Mouse (Mus musculus) lung, embryonic 16.5 days (tissue): ENCODE results near the gene Dmbx1. TPM values are rescaled to one million over a fixed set of nuclear protein-coding genes. Genes with fewer than 3 reads are reported as not detected.

Experiments
- ATAC-seq: fragments of 200-750 bp; cut with Nextera tagmentation; 2 replicates; pipeline ENCODE4 v1.8.0; 2017; ENCODE audit warnings: low read depth, mild to moderate bottlenecking, moderate library complexity
- H3K27ac ChIP-seq: fragments of 300-500 bp; sonication (generic); 2 replicates; pipeline ENCODE4 v1.5.1; 2014; ENCODE audit warnings: mild to moderate bottlenecking, control low read depth, low read length
- H3K27me3 ChIP-seq: fragments of 300-500 bp; sonication (generic); 2 replicates; pipeline ENCODE4 v1.6.1; 2014; ENCODE audit warnings: low read depth, low read length, mixed read lengths; ENCODE audit not compliant: control insufficient read depth, insufficient read depth
- H3K36me3 ChIP-seq: fragments of 300-500 bp; sonication (generic); 2 replicates; pipeline ENCODE4 v1.6.1; 2014; ENCODE audit warnings: low read length; ENCODE audit not compliant: control insufficient read depth, insufficient read depth
- H3K4me1 ChIP-seq: fragments of 300-500 bp; sonication (generic); replicated peaks from 2 replicates; pipeline ENCODE4 v1.6.1; 2014; ENCODE audit warnings: low read length, mixed read lengths; ENCODE audit not compliant: control insufficient read depth, insufficient read depth
- H3K4me2 ChIP-seq: fragments of 300-500 bp; sonication (generic); 2 replicates; pipeline ENCODE4 v1.6.1; 2014; ENCODE audit warnings: low read depth, low read length, control low read depth
- H3K4me3 ChIP-seq: fragments of 300-500 bp; sonication (generic); 2 replicates; pipeline ENCODE4 v1.5.1; 2014; ENCODE audit warnings: mild to moderate bottlenecking, low read length, control low read depth
- H3K9ac ChIP-seq: fragments of 300-500 bp; sonication (generic); 2 replicates; pipeline ENCODE4 v1.6.1; 2014; ENCODE audit warnings: low read length, control low read depth
- H3K9me3 ChIP-seq: fragments of 300-500 bp; sonication (generic); 2 replicates; pipeline ENCODE4 v1.6.1; 2016; ENCODE audit warnings: low read length; ENCODE audit not compliant: control insufficient read depth
- WGBS: fragments of 180-500 bp; shearing (Covaris S2); extraction: QIAGEN DNeasy Blood & Tissue Kit; methylation state at CpG from one replicate; pipeline ENCODE4 v1.1.7; 2014; 5-methylcytosine and 5-hydroxymethylcytosine counted together
- polyA plus RNA-seq: library from polyadenylated mRNA; unstranded; fragments of >200 nt; fragmentation: Nextera tagmentation; extraction: Ambion mirVana; gene quantifications from 2 replicates; pipeline ENCODE4 v1.2.1, GENCODE M21; 2015

Dmbx1 gene
- polyA plus RNA-seq, 1 experiment from 2014 or later = 0.08 TPM

DNA sequence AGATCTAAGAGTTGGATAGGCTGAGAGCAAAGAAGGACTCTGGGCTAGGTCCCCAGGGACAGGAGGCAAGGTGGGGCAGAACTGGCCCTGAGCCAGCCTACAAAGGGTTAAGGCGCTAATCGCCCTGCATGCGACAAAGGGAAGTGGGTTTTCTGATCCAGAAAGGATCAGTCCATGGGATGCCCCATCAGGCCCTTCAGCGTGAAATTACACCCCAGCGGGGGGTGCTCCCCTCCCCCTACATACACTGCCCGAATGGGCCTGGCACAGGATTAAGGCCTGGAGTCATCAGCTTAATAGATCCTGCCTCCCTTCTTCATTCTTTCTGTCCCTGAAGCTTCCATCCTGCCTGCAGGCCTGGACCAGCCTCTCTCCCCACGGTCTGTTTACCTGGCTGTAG, 34.0 kb downstream of the Dmbx1 start:
- no peak overlapping the region for H3K27ac ChIP-seq
- no peaks in the 10 kb centered on the region for H3K9me3 ChIP-seq
- no peak overlapping the region for H3K9ac ChIP-seq
- no peaks in the 10 kb centered on the region for H3K4me1 ChIP-seq
- no peak for ATAC-seq
- H3K4me3 ChIP-seq = no peak overlapping the region
- 23% methylated on average over 7 of the region's 7 CpGs for WGBS
- H3K36me3 ChIP-seq = no peaks in the 10 kb centered on the region
- peaks cover 14% of the 10 kb centered on the region for H3K27me3 ChIP-seq
- H3K4me2 ChIP-seq = no peak overlapping the region

DNA sequence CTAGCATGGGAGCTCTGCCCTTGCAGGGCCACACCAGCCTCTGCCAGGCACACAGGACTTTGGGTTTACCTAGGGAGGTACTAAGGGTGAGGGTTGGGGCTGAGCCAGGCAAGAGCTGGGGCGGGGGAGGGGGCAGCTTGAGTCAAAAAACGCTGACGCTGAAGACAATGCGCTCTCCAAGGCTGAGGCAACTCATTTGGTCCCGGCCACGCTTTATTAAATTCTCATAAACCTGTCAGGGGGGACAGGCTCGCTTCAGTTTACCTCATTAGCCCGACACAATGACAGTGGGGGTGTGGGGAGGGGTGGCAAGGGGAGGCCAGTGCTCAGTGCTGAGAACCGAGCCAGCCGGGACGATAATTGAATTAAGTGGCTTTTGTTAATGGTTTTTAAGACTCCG, 35.4 kb downstream of the Dmbx1 start:
- Histone ChIP-seq H3K27me3 (peaks cover 22% of the 10 kb centered on the region), H3K4me2 (no peak overlapping the region), H3K36me3 (no peaks in the 10 kb centered on the region), H3K4me1 (no peaks in the 10 kb centered on the region), H3K9me3 (no peaks in the 10 kb centered on the region), H3K4me3 (no peak overlapping the region), H3K27ac (no peak overlapping the region), H3K9ac (no peak overlapping the region)
- ATAC-seq = no peak
- 16% methylated on average over 12 of the region's 12 CpGs for WGBS

DNA sequence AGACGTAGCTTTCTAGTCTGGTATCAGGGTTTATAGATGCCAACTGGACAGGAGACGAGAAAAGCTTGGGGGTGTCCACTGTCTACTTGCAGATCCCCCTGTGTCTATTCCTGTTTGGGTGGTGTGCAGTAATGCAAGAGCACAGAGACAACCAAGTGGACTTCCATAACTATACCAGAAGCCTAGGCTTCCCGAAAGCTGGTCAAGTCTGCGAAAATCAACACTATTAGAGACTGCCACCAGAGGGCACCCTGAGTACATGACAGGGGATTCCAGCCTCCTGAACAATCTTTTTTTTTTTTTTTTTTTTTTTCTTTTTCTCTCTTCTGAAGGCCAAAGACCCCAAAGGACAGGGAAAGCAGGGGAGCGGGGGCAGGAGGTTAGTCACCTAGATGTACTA, 36.9 kb downstream of the Dmbx1 start:
- H3K36me3 ChIP-seq = no peaks in the 10 kb centered on the region
- H3K4me2 ChIP-seq = no peak overlapping the region
- WGBS = 16% methylated on average over 5 of the region's 5 CpGs
- no peak overlapping the region for H3K9ac ChIP-seq
- no peak overlapping the region for H3K27ac ChIP-seq
- H3K27me3 ChIP-seq = peaks cover 37% of the 10 kb centered on the region
- ATAC-seq = no peak; the same call in 1 of the 2 replicates
- H3K4me1 ChIP-seq = no peaks in the 10 kb centered on the region
- no peaks in the 10 kb centered on the region for H3K9me3 ChIP-seq
- no peak overlapping the region for H3K4me3 ChIP-seq

DNA sequence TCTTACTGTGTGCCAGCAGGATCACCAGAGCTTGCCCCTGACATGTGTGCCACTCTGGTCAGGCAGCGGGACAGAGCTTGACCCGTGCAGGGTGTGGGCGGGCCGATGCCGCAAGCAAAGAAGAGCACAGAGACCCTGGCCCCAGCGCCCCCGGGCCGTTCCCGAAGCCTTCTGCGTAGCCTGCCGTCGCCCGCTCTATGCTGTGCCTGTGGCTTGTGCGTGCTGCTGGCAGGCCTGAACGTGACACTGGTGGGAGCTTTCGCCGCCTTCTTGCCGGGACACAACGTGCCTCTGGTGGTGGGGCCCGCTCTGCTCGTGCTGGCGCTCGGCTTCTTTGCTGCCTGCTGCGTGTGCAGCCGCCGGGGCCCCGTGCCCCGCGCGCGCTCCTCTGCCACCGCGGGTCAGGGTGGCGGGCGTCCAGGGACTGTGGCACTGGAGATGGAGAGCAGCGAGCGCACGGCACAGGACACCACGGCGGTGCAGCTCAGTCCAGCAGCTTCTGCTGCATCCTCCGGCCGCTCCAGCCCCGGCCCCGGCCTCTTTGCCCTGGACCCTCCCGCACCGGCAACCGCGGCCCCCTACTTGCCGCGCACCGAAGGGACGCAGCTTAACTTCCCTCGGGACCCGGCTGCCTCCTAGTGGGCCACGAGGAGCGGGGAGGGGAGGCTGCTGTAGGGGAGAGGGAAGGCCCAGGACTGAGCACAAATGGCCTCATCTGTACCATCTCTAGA, 41.7 kb downstream of the Dmbx1 start:
- Histone ChIP-seq H3K27ac (no peak overlapping the region), H3K4me3 (peak overlapping the region; percentile 39), H3K36me3 (no peaks in the 10 kb centered on the region), H3K27me3 (peaks cover 48% of the 10 kb centered on the region), H3K9me3 (no peaks in the 10 kb centered on the region), H3K4me1 (no peaks in the 10 kb centered on the region), H3K9ac (0 out of 2 replicates have a peak overlapping the region, but pooled peaks have one; percentile 17), H3K4me2 (peak overlapping the region; percentile 63)
- WGBS = 2% methylated on average over 51 of the region's 56 CpGs
- peak; percentile 52 for ATAC-seq

DNA sequence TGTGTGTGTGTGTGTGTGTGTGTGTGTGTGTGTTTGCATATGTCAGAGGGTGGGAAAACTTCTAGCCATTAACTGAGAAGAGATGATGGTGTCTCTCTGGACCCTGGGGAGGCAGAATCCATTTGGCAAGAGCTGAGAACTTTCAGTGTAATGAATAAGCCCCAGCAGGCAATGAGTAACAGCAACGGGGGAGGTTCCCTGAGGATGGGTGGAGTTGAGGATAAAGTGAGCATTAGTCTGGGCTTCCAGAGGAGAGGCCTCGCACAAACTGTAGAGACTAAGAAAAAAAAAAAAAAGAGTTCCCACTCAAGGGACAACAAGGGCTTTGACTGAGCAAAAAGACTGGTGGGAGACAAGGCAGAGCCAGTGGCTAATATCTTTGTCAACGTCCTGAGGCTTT, 45.4 kb downstream of the Dmbx1 start:
- 15% methylated on average over 3 of the region's 3 CpGs for WGBS
- H3K9ac ChIP-seq = no peak overlapping the region
- H3K27ac ChIP-seq = no peak overlapping the region
- H3K4me1 ChIP-seq = no peaks in the 10 kb centered on the region
- ATAC-seq = no peak
- peaks cover 53% of the 10 kb centered on the region for H3K27me3 ChIP-seq
- no peaks in the 10 kb centered on the region for H3K36me3 ChIP-seq
- H3K4me2 ChIP-seq = no peak overlapping the region
- H3K4me3 ChIP-seq = no peak overlapping the region
- H3K9me3 ChIP-seq = no peaks in the 10 kb centered on the region

DNA sequence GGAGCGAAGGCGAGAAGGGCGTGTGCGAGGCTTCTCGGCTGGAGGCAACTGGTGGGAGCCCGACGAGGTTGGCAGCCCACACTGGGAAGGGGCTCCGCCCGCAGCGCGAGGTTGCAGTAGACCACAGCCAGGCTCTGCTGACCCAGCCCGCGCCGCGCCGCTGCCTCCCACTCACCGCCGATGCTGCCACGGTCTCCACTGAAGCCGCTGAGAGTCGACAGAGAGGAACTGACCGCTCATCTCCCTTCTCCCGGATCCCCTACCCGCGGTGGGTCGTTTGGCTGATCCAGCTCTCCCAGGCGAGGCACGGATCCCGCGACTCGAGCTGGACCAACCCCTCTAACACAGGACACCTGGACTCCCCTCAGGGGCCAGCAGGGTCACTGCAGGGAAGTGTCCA, 49.2 kb downstream of the Dmbx1 start, which contains the start of gene 6430628N08Rik:
Gene 6430628N08Rik (plus strand): TSS at position 113 of the 400 bp plus-strand sequence.
- no peak within 1 kb of the TSS for H3K9ac ChIP-seq
- H3K27ac ChIP-seq = no peak within 1 kb of the TSS
- peak within 1 kb of the TSS; percentile 23 for H3K4me3 ChIP-seq
- 2% methylated on average over 31 of the region's 31 CpGs for WGBS
- no peaks in the 10 kb centered on the region for H3K4me1 ChIP-seq
- H3K4me2 ChIP-seq = peak within 1 kb of the TSS; percentile 48
- no peak for ATAC-seq
- H3K36me3 ChIP-seq = no peaks in the 10 kb centered on the region
- no peaks in the 10 kb centered on the region for H3K9me3 ChIP-seq
- H3K27me3 ChIP-seq = peaks cover 20% of the 10 kb centered on the region

DNA sequence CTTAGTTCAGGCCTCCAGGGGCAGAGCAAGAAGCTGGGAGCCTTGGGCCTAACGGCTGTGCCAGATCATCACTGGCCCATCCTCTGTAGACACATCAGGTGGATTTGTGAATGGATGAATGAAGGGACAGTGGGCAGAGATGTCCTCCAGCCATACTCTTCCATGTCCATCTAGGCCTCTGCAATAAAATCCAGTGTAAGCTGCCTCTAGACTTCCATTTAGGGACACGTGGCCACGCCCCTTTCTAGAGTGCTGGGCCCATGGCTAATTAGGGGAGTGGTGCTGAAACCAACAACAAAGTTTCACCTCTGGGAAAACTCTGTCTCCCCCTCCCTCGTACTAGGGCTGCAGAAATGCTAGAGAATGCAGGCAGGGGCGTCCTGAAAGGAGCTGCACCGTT, 49.7 kb downstream of the Dmbx1 start:
- H3K27me3 ChIP-seq = peaks cover 20% of the 10 kb centered on the region
- no peaks in the 10 kb centered on the region for H3K9me3 ChIP-seq
- H3K27ac ChIP-seq = no peak overlapping the region
- peak overlapping the region; percentile 23 for H3K4me3 ChIP-seq
- ATAC-seq = peak; percentile 28; the same call in 1 of the 2 replicates
- peak overlapping the region; percentile 48 for H3K4me2 ChIP-seq
- no peaks in the 10 kb centered on the region for H3K36me3 ChIP-seq
- no peaks in the 10 kb centered on the region for H3K4me1 ChIP-seq
- WGBS = 12% methylated on average over 6 of the region's 6 CpGs
- H3K9ac ChIP-seq = no peak overlapping the region

DNA sequence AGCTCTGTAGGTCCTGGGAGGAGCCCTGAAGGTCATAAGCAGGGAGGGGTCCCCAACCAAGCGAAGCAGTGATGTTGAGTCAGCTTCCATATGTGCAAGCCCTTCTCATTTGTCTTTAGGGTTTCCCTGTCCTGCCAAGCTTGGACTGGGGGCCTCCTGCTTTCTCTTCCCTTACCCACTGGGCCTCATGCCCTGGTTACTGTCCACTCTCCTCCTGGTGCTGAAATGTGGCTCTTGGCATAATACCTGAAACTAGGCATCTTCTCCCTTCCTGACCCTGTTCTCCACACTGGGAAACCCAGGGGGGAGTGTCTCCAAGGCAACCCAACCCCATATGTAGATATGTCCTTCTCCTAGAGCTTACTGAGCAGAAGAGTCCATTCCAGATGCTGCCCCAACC, 52.9 kb downstream of the Dmbx1 start:
- 67% methylated on average over 1 of the region's 1 CpGs for WGBS
- Histone ChIP-seq H3K36me3 (no peaks in the 10 kb centered on the region), H3K4me2 (no peak overlapping the region), H3K27ac (no peak overlapping the region), H3K4me1 (no peaks in the 10 kb centered on the region), H3K9ac (no peak overlapping the region), H3K9me3 (no peaks in the 10 kb centered on the region), H3K27me3 (peaks cover 18% of the 10 kb centered on the region), H3K4me3 (no peak overlapping the region)
- ATAC-seq = no peak

DNA sequence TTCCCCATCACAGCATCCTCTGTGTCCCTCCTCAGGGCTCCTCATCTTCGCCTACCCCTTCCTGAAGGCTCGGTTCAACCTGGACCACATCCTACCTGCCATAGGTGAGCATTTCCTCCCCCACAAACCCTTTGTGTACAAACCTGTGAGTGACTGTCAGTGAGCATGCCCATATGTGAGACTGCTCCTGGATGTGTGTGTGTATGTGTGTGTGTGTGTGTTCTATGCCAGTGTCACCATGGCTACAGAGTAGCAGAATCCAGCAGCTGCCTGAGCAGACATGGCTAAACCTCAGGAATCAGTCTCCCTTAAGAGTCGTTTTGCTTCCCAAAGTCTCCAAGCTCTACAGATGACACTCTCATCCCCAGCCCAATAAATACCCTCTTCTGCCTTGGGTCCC, 53.9 kb downstream of the Dmbx1 start:
- Histone ChIP-seq H3K4me3 (no peak overlapping the region), H3K27ac (no peak overlapping the region), H3K27me3 (peaks cover 12% of the 10 kb centered on the region), H3K36me3 (no peaks in the 10 kb centered on the region), H3K4me2 (no peak overlapping the region), H3K9ac (no peak overlapping the region), H3K9me3 (no peaks in the 10 kb centered on the region), H3K4me1 (no peaks in the 10 kb centered on the region)
- whole genome bisulfite sequencing = 78% methylated on average over 3 of the region's 3 CpGs
- ATAC-seq = no peak
